Mouse (Mus musculus): ENCODE results near the gene Fndc8. TPM values are rescaled to one million over a fixed set of nuclear protein-coding genes. Genes with fewer than 3 reads are reported as not detected.

The Fndc8 gene
- total RNA-seq, 1 experiment = not detected

- H3K27ac ChIP-seq (ENCODE audit: insufficient read depth, low read depth, low read length, poor library complexity, severe bottlenecking) = no peak overlapping the region
- TF ChIP-seq ZNF384 (IDR thresholded peaks at IDR 0.05; ENCODE audit: low read depth, low read length) (no peak), MAFK (IDR thresholded peaks at IDR 0.05; ENCODE audit: insufficient read depth, low read depth, low read length) (no peak), ZC3H11A (IDR thresholded peaks at IDR 0.05; ENCODE audit: borderline replicate concordance, low read depth, low read length) (no peak), CHD2 (IDR thresholded peaks at IDR 0.05; ENCODE audit: low read depth, low read length) (no peak)
- no peaks in the 10 kb centered on the region for H3K9me3 ChIP-seq (ENCODE audit: control insufficient read depth, insufficient read depth, low read depth, low read length)
- H3K36me3 ChIP-seq (ENCODE audit: control insufficient read depth, insufficient read depth, low read length, poor library complexity, severe bottlenecking) = peaks cover 45% of the 10 kb centered on the region
- peaks cover 2 to 8% of the 10 kb centered on the region in 2 experiments; a peak in 1 of 4 replicates for H3K4me1 ChIP-seq (ENCODE audit: control insufficient read depth in 2 of 2, insufficient read depth in 2 of 2, low read length in 2 of 2, poor library complexity in 1 of 2)
- DNase-seq (ENCODE audit: low read depth, low spot score) = no peak
- no peak overlapping the region for H3K4me3 ChIP-seq (ENCODE audit: insufficient read depth in 1 of 2, low read depth in 1 of 2, low read length in 2 of 2, poor library complexity in 1 of 2, severe bottlenecking in 1 of 2)
- in situ Hi-C loops (cut with MboI; ENCODE audit: low sequenced_read_pairs in 2 of 2, unreplicated experiment in 2 of 2) = no loop called here
- H3K9ac ChIP-seq (ENCODE audit: insufficient read depth, low read depth, low read length, poor library complexity, severe bottlenecking) = no peak overlapping the region
Measured at GRCm38 (mm10) chr11:82905816-82906215, 13.9 kb downstream of the Fndc8 start.

GRCm38 (mm10) chr11:82907651-82908607 lies 16.0 kb downstream of the Fndc8 start, which contains the start of gene Nle1:
Gene Nle1, minus strand, starts transcription at chr11:82908411.
- in situ Hi-C loops (cut with MboI; ENCODE audit: low sequenced_read_pairs in 2 of 2, unreplicated experiment in 2 of 2) = no loop called here
- peaks cover 2 to 14% of the 10 kb centered on the region in 2 experiments; a peak in 1 of 4 replicates for H3K4me1 ChIP-seq (ENCODE audit: control insufficient read depth in 2 of 2, insufficient read depth in 2 of 2, low read length in 2 of 2, poor library complexity in 1 of 2)
- peak; percentile 91 for DNase-seq (ENCODE audit: low read depth, low spot score)
- H3K4me3 ChIP-seq (ENCODE audit: insufficient read depth in 1 of 2, low read depth in 1 of 2, low read length in 2 of 2, poor library complexity in 1 of 2, severe bottlenecking in 1 of 2) = peak within 1 kb of the TSS; percentile 79 to 95
- H3K36me3 ChIP-seq (ENCODE audit: control insufficient read depth, insufficient read depth, low read length, poor library complexity, severe bottlenecking) = peaks cover 26% of the 10 kb centered on the region
- peak within 1 kb of the TSS; percentile 93 for H3K9ac ChIP-seq (ENCODE audit: insufficient read depth, low read depth, low read length, poor library complexity, severe bottlenecking)
- TF ChIP-seq HCFC1 (IDR thresholded peaks at IDR 0.05; ENCODE audit: borderline replicate concordance, insufficient read depth, low read length) = 0 out of 2 replicates have a peak, but pooled peaks have one; percentile 61
- TF ChIP-seq ZC3H11A (IDR thresholded peaks at IDR 0.05; ENCODE audit: borderline replicate concordance, low read depth, low read length) = no peak
- no peaks in the 10 kb centered on the region for H3K9me3 ChIP-seq (ENCODE audit: control insufficient read depth, insufficient read depth, low read depth, low read length)
- no peak within 1 kb of the TSS for H3K27ac ChIP-seq (ENCODE audit: insufficient read depth, low read depth, low read length, poor library complexity, severe bottlenecking)

DNA sequence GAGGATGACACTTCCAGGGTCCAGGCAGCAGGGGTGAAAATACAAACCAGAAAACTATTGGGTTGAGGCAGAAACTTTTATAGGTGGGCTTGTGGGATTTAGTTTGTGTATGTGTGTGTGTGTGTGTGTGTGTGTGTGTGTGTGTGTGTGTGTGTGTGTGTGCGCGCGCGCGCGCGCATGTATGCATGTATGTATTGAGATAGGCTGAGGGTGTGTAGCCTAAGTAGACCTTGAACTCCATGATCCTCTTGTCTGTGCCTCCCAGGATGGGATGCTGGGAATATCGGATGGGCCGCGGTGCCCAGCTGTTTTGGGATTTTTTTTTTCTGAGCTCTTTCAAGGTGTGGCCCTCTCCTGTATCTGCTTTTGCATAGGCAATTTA lies 16.7 kb downstream of the Fndc8 start:
- no peak for DNase-seq (ENCODE audit: low read depth, low spot score)

DNA sequence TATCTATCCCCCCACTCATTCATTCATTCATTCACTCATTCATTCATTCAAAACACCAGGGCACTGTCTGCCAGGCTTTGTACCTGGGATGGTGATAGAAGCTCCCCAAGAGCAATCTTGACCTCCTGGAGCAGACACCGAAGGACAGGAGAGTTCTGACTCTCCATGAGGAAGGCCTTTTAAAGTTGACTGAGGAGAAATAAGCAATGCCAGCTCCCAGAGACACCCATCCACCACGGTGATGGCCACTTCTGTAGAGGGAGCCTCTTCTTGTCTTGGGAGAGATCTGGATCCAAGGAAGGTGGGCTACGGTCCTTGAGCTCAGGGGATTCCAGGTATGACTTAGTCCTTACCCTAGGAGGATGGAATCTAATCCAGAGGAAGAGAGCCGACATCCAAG lies 18.3 kb downstream of the Fndc8 start, which contains the start of gene Unc45b:
TSS of gene Unc45b (plus strand) at position 301 of the 400 bp plus-strand sequence.
- TF ChIP-seq MAFK (IDR thresholded peaks at IDR 0.05; ENCODE audit: insufficient read depth, low read depth, low read length) (no peak), ZC3H11A (IDR thresholded peaks at IDR 0.05; ENCODE audit: borderline replicate concordance, low read depth, low read length) (no peak), CHD2 (IDR thresholded peaks at IDR 0.05; ENCODE audit: low read depth, low read length) (no peak), ZNF384 (IDR thresholded peaks at IDR 0.05; ENCODE audit: low read depth, low read length) (no peak), HCFC1 (IDR thresholded peaks at IDR 0.05; ENCODE audit: borderline replicate concordance, insufficient read depth, low read length) (no peak)
- Histone ChIP-seq H3K9me3 (ENCODE audit: control insufficient read depth, insufficient read depth, low read depth, low read length) (no peaks in the 10 kb centered on the region), H3K4me3 (ENCODE audit: insufficient read depth in 1 of 2, low read depth in 1 of 2, low read length in 2 of 2, poor library complexity in 1 of 2, severe bottlenecking in 1 of 2) (no peak within 1 kb of the TSS), H3K27ac (ENCODE audit: insufficient read depth, low read depth, low read length, poor library complexity, severe bottlenecking) (no peak within 1 kb of the TSS), H3K36me3 (ENCODE audit: control insufficient read depth, insufficient read depth, low read length, poor library complexity, severe bottlenecking) (peaks cover 9% of the 10 kb centered on the region), H3K9ac (ENCODE audit: insufficient read depth, low read depth, low read length, poor library complexity, severe bottlenecking) (no peak within 1 kb of the TSS), H3K4me1 (ENCODE audit: control insufficient read depth in 2 of 2, insufficient read depth in 2 of 2, low read length in 2 of 2, poor library complexity in 1 of 2) (peaks cover 2 to 14% of the 10 kb centered on the region in 2 experiments; a peak in 1 of 4 replicates)
- in situ Hi-C loops (cut with MboI; ENCODE audit: low sequenced_read_pairs in 2 of 2, unreplicated experiment in 2 of 2) = loop anchor here in 1 of 2 experiments (10.0 kb wide), 1 partner anchor 135 kb away; no protein-coding TSS in a partner anchor
- no peak for DNase-seq (ENCODE audit: low read depth, low spot score)

More for the DNA sequence above, 16.7 kb downstream of the Fndc8 start:
- Histone ChIP-seq H3K9ac (ENCODE audit: insufficient read depth, low read depth, low read length, poor library complexity, severe bottlenecking) (peak overlapping the region; percentile 57), H3K9me3 (ENCODE audit: control insufficient read depth, insufficient read depth, low read depth, low read length) (no peaks in the 10 kb centered on the region), H3K4me1 (ENCODE audit: control insufficient read depth in 2 of 2, insufficient read depth in 2 of 2, low read length in 2 of 2, poor library complexity in 1 of 2) (peaks cover 2 to 14% of the 10 kb centered on the region in 2 experiments; a peak in 1 of 4 replicates), H3K4me3 (ENCODE audit: insufficient read depth in 1 of 2, low read depth in 1 of 2, low read length in 2 of 2, poor library complexity in 1 of 2, severe bottlenecking in 1 of 2) (peak overlapping the region; percentile 79 to 95; a peak in 3 of 4 replicates), H3K36me3 (ENCODE audit: control insufficient read depth, insufficient read depth, low read length, poor library complexity, severe bottlenecking) (peaks cover 25% of the 10 kb centered on the region), H3K27ac (ENCODE audit: insufficient read depth, low read depth, low read length, poor library complexity, severe bottlenecking) (no peak overlapping the region)
- no peak for TF ChIP-seq ZNF384 (IDR thresholded peaks at IDR 0.05; ENCODE audit: low read depth, low read length)
- no peak for TF ChIP-seq CHD2 (IDR thresholded peaks at IDR 0.05; ENCODE audit: low read depth, low read length)
- TF ChIP-seq ZC3H11A (IDR thresholded peaks at IDR 0.05; ENCODE audit: borderline replicate concordance, low read depth, low read length) = no peak
- TF ChIP-seq HCFC1 (IDR thresholded peaks at IDR 0.05; ENCODE audit: borderline replicate concordance, insufficient read depth, low read length) = no peak
- no peak for TF ChIP-seq MAFK (IDR thresholded peaks at IDR 0.05; ENCODE audit: insufficient read depth, low read depth, low read length)
- in situ Hi-C loops (cut with MboI; ENCODE audit: low sequenced_read_pairs in 2 of 2, unreplicated experiment in 2 of 2) = no loop called here

All from ES-E14 (cell line).